Mouse (Mus musculus) mouse embryonic stem cell (cell line): ENCODE data around the gene Dazap1.

Source experiments
- in situ Hi-C, 2 experiments: fragments of 300-500 bp; cut with MboI; formaldehyde crosslinking; loops; 1 replicate in 1 of 2; 3 replicates in 1 of 2; pipeline ENCODE4 v1.14.3; 2019 to 2020; ENCODE audit warnings: low sequenced_read_pairs in 2 of 2, low pct_unique_long_range_greater_than_20kb in 1 of 2, mixed read lengths in 1 of 2; ENCODE audit not compliant: unreplicated experiment in 1 of 2

Dazap1 gene

GRCm38 (mm10) chr10:80332525-80332989 is 71.3 kb downstream of the Dazap1 start:
- in situ Hi-C loops = no loop called here

GRCm38 (mm10) chr10:80336263-80336662 is 75.0 kb downstream of the Dazap1 start:
- in situ Hi-C loops = no loop called here
